Mouse (Mus musculus): ENCODE measurements around the gene Phf23. TPM values are rescaled to one million over a fixed set of nuclear protein-coding genes. Genes with fewer than 3 reads are reported as not detected.

The Phf23 gene
- polyA plus RNA-seq, 1 experiment from 2014 or later, result 93.7 TPM

DNA sequence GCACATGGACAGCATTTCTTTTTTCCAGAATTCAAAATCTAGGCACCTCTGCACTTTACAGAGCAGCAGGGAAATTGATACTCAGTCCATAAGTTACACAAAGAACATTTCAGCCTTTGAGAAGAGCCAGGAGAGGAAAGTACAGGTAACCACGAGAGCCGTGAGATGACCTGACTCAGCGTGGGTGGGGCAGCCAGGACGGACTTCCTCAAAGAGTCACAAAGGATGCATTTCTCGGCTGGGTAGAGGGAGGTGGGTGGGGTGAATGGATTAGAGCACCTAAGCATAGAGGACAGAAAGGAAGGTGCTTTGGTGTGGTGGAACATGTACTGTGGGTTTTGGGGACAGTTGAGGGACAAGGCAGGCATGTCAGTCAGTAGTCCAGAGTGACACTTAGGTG lies 33.7 kb upstream of the Phf23 start:
- WGBS, result 55% methylated on average over 5 of the region's 5 CpGs
- Histone ChIP-seq H3K27me3 (ENCODE audit: insufficient read depth, poor library complexity, severe bottlenecking) (peaks cover 69% of the 10 kb centered on the region), H3K36me3 (no peaks in the 10 kb centered on the region), H3K4me1 (replicated peaks) (peaks cover 15% of the 10 kb centered on the region), H3K9me3 (no peaks in the 10 kb centered on the region), H3K27ac (no peak overlapping the region), H3K4me3 (no peak overlapping the region)
- no peak for DNase-seq (ENCODE audit: low spot score)

DNA sequence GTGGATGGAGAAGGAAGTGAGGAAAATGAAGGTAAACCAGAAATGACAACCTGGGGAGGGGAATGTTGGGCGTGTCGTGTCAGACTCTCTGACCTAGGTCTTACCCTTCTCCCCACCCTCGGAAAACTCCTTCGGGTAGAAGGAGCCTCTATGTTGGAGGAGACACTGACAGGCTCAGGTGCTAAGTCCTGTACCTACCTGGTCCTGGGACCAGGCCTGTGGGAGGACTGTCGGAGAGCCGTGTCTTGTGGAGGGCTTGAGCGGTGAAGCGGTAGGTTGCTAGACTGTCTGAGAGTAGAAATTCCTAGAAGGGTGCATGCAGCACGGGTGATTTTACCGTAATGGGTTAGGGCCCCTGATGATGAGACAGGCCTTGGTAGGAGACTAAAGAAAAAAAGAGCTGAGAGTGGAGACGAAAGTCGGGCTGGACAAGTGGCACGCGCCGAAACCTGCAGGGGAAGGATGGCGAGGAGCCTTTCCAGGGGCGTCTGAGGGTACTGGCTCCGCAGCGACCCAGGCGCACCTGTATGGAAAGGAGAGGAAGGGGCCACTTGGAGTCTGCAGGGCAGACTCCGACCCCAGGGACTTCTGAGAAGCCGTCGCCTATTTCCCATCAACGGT lies 30.8 kb upstream of the Phf23 start, which contains the start of gene Cldn7:
Gene Cldn7 (plus strand): TSS at position 130 of the 621 bp plus-strand sequence.
- H3K4me3 ChIP-seq, result peak within 1 kb of the TSS; percentile 45
- H3K9me3 ChIP-seq, result no peaks in the 10 kb centered on the region
- WGBS, result 10% methylated on average over 24 of the region's 24 CpGs
- peak within 1 kb of the TSS; percentile 71 for H3K27ac ChIP-seq
- peaks cover 17% of the 10 kb centered on the region for H3K4me1 ChIP-seq (replicated peaks)
- DNase-seq (ENCODE audit: low spot score), result peak; percentile 15
- peaks cover 24% of the 10 kb centered on the region for H3K36me3 ChIP-seq
- peaks cover 83% of the 10 kb centered on the region for H3K27me3 ChIP-seq (ENCODE audit: insufficient read depth, poor library complexity, severe bottlenecking)

DNA sequence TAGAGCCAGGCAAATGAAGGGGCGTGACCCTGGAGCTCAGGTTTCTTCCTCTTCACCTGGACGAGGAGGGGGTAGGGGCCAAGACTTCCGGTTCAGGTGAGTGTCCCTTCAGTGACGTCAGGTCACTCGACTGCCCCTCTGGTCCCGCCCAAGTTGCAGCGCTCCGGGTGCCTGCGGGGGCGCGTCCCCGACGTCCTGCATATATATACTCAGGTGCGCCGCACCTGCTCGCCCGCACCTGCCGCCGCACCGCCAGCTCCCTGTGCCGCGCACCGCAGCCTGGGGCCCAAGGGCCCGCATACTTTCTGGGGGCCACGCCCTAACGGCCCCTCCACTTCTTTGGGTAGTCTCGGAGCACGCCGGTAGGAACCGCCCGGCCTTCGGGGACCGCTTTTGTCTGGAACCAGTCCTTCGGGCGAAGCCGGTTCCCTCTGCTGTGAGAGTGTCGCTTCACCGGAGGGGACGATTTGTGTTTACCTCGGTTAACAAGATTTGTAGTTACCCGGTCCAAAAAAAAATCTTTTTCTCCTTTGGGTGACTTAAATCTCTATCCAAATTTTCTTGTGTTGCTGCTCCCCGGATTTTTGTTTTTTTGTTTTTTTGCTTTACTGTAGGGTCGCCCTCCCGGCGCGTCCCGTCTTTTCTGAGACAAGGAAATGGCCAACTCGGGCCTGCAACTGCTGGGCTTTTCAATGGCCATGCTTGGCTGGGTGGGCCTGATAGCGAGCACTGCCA lies 30.1 kb upstream of the Phf23 start:
- Histone ChIP-seq H3K9me3 (no peaks in the 10 kb centered on the region), H3K36me3 (peaks cover 30% of the 10 kb centered on the region), H3K27me3 (ENCODE audit: insufficient read depth, poor library complexity, severe bottlenecking) (peaks cover 78% of the 10 kb centered on the region), H3K4me1 (replicated peaks) (peaks cover 17% of the 10 kb centered on the region), H3K4me3 (peak overlapping the region; percentile 45), H3K27ac (peak overlapping the region; percentile 75)
- 2% methylated on average over 49 of the region's 49 CpGs for WGBS
- DNase-seq (ENCODE audit: low spot score), result peak; percentile 36

DNA sequence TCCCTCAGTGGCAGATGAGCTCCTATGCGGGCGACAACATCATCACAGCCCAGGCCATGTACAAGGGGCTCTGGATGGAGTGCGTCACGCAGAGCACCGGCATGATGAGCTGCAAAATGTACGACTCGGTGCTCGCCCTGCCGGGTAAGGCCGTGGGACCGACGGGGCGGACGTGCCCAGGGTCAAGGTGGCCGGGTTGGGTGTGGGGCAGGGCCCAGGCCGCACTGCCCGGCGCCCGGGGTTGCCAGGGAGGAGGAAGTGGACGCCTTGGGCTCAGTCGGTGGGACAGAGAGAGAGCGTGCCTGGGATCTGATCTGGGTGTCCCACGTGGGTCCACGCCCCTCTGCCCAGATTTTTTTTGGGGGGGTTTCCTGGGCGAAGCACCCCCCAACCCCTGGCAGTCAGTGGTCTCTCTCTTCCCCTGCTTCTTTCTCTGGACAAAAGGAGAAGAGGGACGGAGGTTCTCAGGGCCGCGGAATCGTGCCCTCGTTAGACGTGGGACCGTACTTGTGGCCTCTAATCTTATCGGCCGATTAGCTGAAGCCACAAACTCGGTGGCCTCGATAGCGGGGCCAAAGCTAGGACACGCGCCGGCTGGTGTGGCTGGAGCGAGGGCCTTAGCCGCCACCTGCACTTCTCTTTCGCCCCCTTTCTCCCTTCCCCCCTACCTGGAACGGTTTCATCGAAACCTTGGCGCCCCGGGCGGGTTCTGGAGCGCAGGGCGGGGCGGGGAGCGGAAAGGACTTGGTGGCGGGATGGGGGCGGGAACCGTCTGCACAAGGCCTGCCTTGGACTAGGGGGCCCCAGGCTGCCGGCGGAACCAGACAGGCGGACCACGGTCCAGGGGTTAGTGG lies 29.3 kb upstream of the Phf23 start:
- Histone ChIP-seq H3K27ac (peak overlapping the region; percentile 75), H3K36me3 (peaks cover 35% of the 10 kb centered on the region), H3K4me1 (replicated peaks) (peaks cover 17% of the 10 kb centered on the region), H3K9me3 (no peaks in the 10 kb centered on the region), H3K4me3 (peak overlapping the region; percentile 45), H3K27me3 (ENCODE audit: insufficient read depth, poor library complexity, severe bottlenecking) (peaks cover 76% of the 10 kb centered on the region)
- DNase-seq (ENCODE audit: low spot score), result peak; percentile 48
- WGBS, result 2% methylated on average over 59 of the region's 59 CpGs

DNA sequence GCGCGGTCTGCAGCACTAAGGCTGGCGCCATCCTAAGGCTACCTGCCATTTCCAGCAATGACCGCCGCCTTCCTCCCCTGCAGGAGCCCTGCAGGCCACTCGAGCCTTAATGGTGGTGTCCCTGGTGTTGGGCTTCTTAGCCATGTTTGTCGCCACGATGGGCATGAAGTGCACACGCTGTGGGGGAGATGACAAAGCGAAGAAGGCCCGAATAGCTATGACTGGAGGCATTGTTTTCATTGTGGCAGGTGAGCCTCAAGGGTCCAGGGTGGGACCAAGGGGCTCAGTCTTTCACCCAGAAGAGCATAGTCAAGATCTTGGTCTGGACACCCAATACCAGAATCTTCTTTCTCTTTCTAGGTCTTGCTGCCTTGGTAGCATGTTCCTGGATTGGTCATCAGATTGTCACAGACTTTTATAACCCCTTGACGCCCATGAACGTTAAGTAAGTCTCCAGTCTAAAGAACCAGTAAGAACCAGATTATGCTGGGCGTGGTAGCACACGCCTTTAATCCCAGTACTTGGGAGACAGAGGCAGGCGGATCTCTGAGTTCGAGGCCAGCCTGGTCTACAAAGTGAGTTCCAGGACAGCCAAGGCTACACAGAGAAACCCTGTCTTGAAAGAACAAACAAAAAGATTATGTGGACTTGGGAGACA lies 28.6 kb upstream of the Phf23 start:
- DNase-seq (ENCODE audit: low spot score), result no peak
- H3K4me3 ChIP-seq, result peak overlapping the region; percentile 45
- H3K9me3 ChIP-seq, result no peaks in the 10 kb centered on the region
- WGBS, result 42% methylated on average over 17 of the region's 17 CpGs
- peaks cover 42% of the 10 kb centered on the region for H3K36me3 ChIP-seq
- peaks cover 68% of the 10 kb centered on the region for H3K27me3 ChIP-seq (ENCODE audit: insufficient read depth, poor library complexity, severe bottlenecking)
- peak overlapping the region; percentile 75 for H3K27ac ChIP-seq
- peaks cover 17% of the 10 kb centered on the region for H3K4me1 ChIP-seq (replicated peaks)

DNA sequence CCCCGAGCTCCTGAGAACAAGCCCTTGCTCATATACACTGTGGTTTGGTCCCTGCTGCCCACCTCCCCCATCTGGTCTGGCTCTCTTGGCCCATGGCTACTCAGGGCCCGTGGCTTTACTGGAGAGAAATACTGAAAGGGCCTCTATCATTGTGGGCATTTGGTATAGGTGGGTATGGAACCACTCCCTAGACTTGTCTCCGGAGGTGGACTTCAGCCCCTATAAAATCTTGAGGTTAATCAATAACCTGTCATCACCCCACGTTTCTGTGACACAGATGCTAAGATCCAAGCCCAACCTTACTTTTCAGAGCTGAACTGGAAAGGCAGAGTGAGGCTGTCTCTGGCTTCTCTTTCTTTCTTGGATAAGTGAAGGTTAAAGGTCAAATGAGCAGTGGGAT lies 26.8 kb upstream of the Phf23 start:
- Histone ChIP-seq H3K4me3 (no peak overlapping the region), H3K9me3 (no peaks in the 10 kb centered on the region), H3K27me3 (ENCODE audit: insufficient read depth, poor library complexity, severe bottlenecking) (peaks cover 50% of the 10 kb centered on the region), H3K4me1 (replicated peaks) (peaks cover 17% of the 10 kb centered on the region), H3K36me3 (peaks cover 60% of the 10 kb centered on the region), H3K27ac (no peak overlapping the region)
- DNase-seq (ENCODE audit: low spot score), result no peak
- WGBS, result 92% methylated on average over 4 of the region's 4 CpGs

DNA sequence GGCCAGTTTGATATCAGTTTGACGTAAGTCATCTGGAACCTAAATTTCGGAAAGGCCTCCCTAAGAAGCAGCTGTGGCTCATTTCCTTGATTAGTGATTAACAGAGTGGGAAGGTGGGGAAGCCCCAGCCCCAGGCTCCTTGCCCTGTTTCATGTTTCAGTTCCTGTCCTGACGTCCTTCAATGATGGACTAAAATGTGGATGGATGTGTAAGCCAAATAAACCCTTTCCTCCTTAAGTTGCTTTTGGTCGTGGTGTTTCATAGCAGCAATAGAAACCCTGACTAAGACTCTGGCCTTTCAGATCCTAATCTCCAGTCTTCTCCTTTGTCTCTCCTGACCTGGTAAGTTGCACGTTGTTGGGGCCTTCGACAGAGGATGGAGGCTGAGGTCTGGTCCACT lies 25.4 kb upstream of the Phf23 start:
- Histone ChIP-seq H3K27me3 (ENCODE audit: insufficient read depth, poor library complexity, severe bottlenecking) (peaks cover 36% of the 10 kb centered on the region), H3K36me3 (peaks cover 75% of the 10 kb centered on the region), H3K4me3 (no peak overlapping the region), H3K9me3 (no peaks in the 10 kb centered on the region), H3K4me1 (replicated peaks) (peaks cover 15% of the 10 kb centered on the region), H3K27ac (no peak overlapping the region)
- WGBS, result 93% methylated on average over 6 of the region's 6 CpGs
- DNase-seq (ENCODE audit: low spot score), result no peak

DNA sequence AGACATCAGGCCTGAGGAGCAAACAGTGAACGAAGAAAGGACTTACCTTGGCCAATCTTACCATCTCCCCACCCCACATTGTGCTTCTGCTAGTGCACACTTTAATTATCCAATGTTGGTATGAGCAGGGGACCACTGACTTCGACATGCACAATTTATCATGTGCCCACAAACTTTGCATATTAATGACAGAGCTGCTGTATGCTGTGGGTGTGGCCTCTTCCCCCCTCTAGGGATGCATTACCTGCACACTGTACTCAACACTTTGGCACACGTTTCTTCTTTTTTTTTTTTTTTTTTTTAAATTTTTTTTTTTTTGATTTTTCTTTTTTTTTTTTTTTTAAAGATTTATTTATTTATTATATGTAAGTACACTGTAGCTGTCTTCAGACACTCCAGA lies 24.8 kb upstream of the Phf23 start:
- no peak for DNase-seq (ENCODE audit: low spot score)
- 84% methylated on average over 3 of the region's 3 CpGs for WGBS
- H3K27ac ChIP-seq, result no peak overlapping the region
- H3K4me1 ChIP-seq (replicated peaks), result peaks cover 12% of the 10 kb centered on the region
- H3K9me3 ChIP-seq, result no peaks in the 10 kb centered on the region
- H3K27me3 ChIP-seq (ENCODE audit: insufficient read depth, poor library complexity, severe bottlenecking), result peaks cover 30% of the 10 kb centered on the region
- H3K4me3 ChIP-seq, result no peak overlapping the region
- H3K36me3 ChIP-seq, result peaks cover 80% of the 10 kb centered on the region

DNA sequence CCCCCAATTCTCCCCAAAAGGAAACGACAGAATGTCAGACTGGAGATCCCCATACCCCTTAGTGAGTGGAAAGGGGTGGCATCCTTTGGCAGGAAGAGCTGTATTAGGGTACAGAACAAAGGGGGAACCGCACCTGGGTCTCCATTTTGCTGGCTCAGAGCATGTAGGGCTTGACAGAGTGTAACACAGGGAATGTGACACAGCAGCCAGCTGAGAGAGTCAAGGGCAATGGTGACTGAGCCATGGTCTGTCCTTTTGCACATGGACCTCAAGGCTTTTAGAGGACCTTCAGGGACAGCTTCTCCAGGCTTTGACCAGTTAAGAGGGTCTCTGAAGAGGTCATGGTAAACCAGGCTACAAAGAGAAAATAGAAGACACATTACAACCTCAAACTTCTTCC lies 20.7 kb upstream of the Phf23 start:
- Histone ChIP-seq H3K9me3 (no peaks in the 10 kb centered on the region), H3K27ac (no peak overlapping the region), H3K4me3 (no peak overlapping the region), H3K4me1 (replicated peaks) (peaks cover 12% of the 10 kb centered on the region), H3K27me3 (ENCODE audit: insufficient read depth, poor library complexity, severe bottlenecking) (no peaks in the 10 kb centered on the region), H3K36me3 (peaks cover 87% of the 10 kb centered on the region)
- 95% methylated on average over 2 of the region's 2 CpGs for WGBS
- no peak for DNase-seq (ENCODE audit: low spot score)

DNA sequence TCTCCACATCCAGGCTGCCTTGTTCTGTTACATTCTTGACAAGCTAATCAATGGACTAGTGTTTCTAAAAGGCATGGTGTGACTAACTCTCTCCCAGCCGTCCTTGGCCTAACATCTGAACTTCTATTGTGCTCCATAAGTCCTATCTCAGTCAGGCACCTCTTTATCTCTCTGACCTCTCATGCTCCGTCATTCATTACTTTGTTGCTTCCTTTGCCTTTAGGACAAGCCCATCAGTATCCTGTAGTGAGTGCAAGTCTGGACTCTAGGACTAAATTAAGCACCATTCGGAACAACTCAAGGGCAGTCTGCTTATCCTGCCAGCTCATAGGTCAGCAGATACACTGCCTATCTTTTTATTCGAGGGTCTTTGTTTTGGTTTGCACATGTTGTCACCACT lies 19.3 kb upstream of the Phf23 start:
- peaks cover 12% of the 10 kb centered on the region for H3K4me1 ChIP-seq (replicated peaks)
- DNase-seq (ENCODE audit: low spot score), result no peak

DNA sequence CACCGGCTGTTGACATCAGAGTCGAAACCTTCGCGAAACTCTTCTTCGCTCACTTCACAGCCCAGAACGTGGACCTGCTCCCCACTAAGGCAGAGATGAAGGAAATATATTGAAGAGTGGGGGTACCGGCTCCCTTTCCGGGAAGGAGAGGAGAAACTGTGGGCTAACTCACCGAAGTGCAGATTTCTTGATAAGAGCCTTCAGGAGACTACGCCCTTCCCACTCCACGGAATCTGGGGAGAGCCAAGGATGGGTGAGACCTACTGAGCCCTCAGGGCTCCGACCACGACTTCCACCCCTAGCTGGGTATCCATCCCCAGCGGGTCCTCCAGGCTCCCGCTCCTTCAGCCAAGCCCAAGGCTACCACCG lies 15.8 kb upstream of the Phf23 start:
- Histone ChIP-seq H3K4me1 (replicated peaks) (peaks cover 34% of the 10 kb centered on the region), H3K4me3 (peak overlapping the region; percentile 99), H3K27me3 (ENCODE audit: insufficient read depth, poor library complexity, severe bottlenecking) (no peaks in the 10 kb centered on the region), H3K27ac (peak overlapping the region; percentile 99), H3K9me3 (no peaks in the 10 kb centered on the region), H3K36me3 (peaks cover 61% of the 10 kb centered on the region)
- WGBS, result 4% methylated on average over 16 of the region's 16 CpGs
- DNase-seq (ENCODE audit: low spot score), result no peak

More for the DNA sequence above, 19.3 kb upstream of the Phf23 start:
- Histone ChIP-seq H3K4me3 (no peak overlapping the region), H3K36me3 (peaks cover 77% of the 10 kb centered on the region), H3K9me3 (no peaks in the 10 kb centered on the region), H3K27me3 (ENCODE audit: insufficient read depth, poor library complexity, severe bottlenecking) (no peaks in the 10 kb centered on the region), H3K27ac (no peak overlapping the region)
- WGBS, result 83% methylated on average over 4 of the region's 4 CpGs
